In genomic region chr10:18447299-18447698, GRCm38 (mm10) we compare ENCODE assay signal across 19 mouse cellular contexts.
A peak's percentile ranks its signal among the peaks of the same experiment; 100 is the strongest.
DNase-seq lines count a peak whose midpoint lies in the region; ATAC-seq and TF ChIP-seq lines count a peak whose summit lies in the region.
"Had no signal": no experiment of that assay in that cellular context is flagged by ENCODE, and none has a peak within 500 bp of the region (broad histone marks: within the 10 kb centered on the region; RNA-seq: fewer than 3 reads in every experiment).

No protein-coding gene starts in this region.

- DNase-seq in heart, embryonic 10.5 days (ENCODE audit: low spot score) = no peak
- DNase-seq in liver, embryonic 14.5 days (ENCODE audit: low read depth in 3 of 3, low spot score in 3 of 3) = peak in 1 of 3 experiments; percentile 19
- DNase-seq in right cerebral cortex, postnatal 36 days (ENCODE audit: low spot score in 2 of 2) = no peak
- no peak for DNase-seq in left cerebral cortex, adult 2 months (ENCODE audit: extremely low spot score in 1 of 2, low spot score in 2 of 2)
- DNase-seq: adrenal gland, postnatal 14 days; cerebellum, postnatal 10 days; forebrain, postnatal 0 days; gastrocnemius, adult 2 months; kidney, postnatal 4 days; thymus, adult 2 months had no signal

- peaks cover 11% of the 10 kb centered on the region; the same call in 1 of the 2 replicates for H3K4me1 ChIP-seq in intestine, embryonic 15.5 days (replicated peaks)
- H3K4me1 ChIP-seq in intestine, postnatal 0 days (replicated peaks; ENCODE audit: control insufficient read depth, insufficient read depth, low read length) = no peaks in the 10 kb centered on the region
- peaks cover 64% of the 10 kb centered on the region for H3K4me1 ChIP-seq in heart, embryonic 10.5 days
- peaks cover 47% of the 10 kb centered on the region for H3K4me1 ChIP-seq in heart, embryonic 16.5 days (ENCODE audit: control insufficient read depth, insufficient read depth, low read length)
- H3K4me1 ChIP-seq in liver, embryonic 14.5 days (replicated peaks; ENCODE audit: control insufficient read depth in 2 of 2, insufficient read depth in 2 of 2, low read length in 1 of 2) = peaks cover 0 to 8% of the 10 kb centered on the region in 2 experiments; a peak in 3 of 4 replicates

- H3K9ac ChIP-seq in intestine, embryonic 15.5 days = no peak overlapping the region
- no peak overlapping the region for H3K9ac ChIP-seq in intestine, postnatal 0 days (ENCODE audit: low read depth, low read length)
- peak overlapping the region; percentile 46 for H3K9ac ChIP-seq in heart, embryonic 16.5 days (ENCODE audit: low read length)
- H3K9ac ChIP-seq in liver, embryonic 14.5 days (replicated peaks) = no peak overlapping the region
- H3K9ac ChIP-seq: forebrain, postnatal 0 days; hindbrain, embryonic 13.5 days; neural tube, embryonic 12.5 days; stomach, embryonic 15.5 days had no signal

- WGBS in intestine, embryonic 15.5 days = 46% methylated on average over 4 of the region's 4 CpGs
- 37% methylated on average over 4 of the region's 4 CpGs for WGBS in intestine, postnatal 0 days
- 23% methylated on average over 4 of the region's 4 CpGs for WGBS in heart, embryonic 10.5 days
- WGBS in heart, embryonic 16.5 days = 16% methylated on average over 4 of the region's 4 CpGs
- WGBS in liver, embryonic 14.5 days (ENCODE audit: insufficient replicate concordance) = 33% methylated on average over 4 of the region's 4 CpGs

- no peak overlapping the region for H3K4me2 ChIP-seq in intestine, embryonic 15.5 days (replicated peaks)
- H3K4me2 ChIP-seq in intestine, postnatal 0 days (replicated peaks; ENCODE audit: low read depth) = no peak overlapping the region
- peak overlapping the region; percentile 58 for H3K4me2 ChIP-seq in heart, embryonic 16.5 days (ENCODE audit: low read depth, low read length)
- peak overlapping the region; percentile 18 for H3K4me2 ChIP-seq in liver, embryonic 14.5 days (ENCODE audit: low read depth)
- H3K4me2 ChIP-seq: hindbrain, embryonic 13.5 days; midbrain, embryonic 11.5 days; neural tube, embryonic 12.5 days; stomach, embryonic 15.5 days had no signal

- H3K27me3 ChIP-seq in intestine, embryonic 15.5 days (replicated peaks) = no peaks in the 10 kb centered on the region
- no peaks in the 10 kb centered on the region for H3K27me3 ChIP-seq in intestine, postnatal 0 days (replicated peaks; ENCODE audit: control insufficient read depth, insufficient read depth, low read length)
- no peaks in the 10 kb centered on the region for H3K27me3 ChIP-seq in heart, embryonic 10.5 days (ENCODE audit: insufficient read depth, poor library complexity, severe bottlenecking)
- no peaks in the 10 kb centered on the region for H3K27me3 ChIP-seq in heart, embryonic 16.5 days (ENCODE audit: control insufficient read depth, insufficient read depth, low read length)
- H3K27me3 ChIP-seq in liver, embryonic 14.5 days (ENCODE audit: control insufficient read depth, insufficient read depth, low read length) = no peaks in the 10 kb centered on the region
- H3K27me3 ChIP-seq: CH12.LX; hindbrain, embryonic 13.5 days; neural tube, embryonic 12.5 days; stomach, embryonic 15.5 days had no signal

- no peak for TF ChIP-seq EP300 in liver, embryonic 14.5 days (IDR thresholded peaks at IDR 0.05; ENCODE audit: low read depth)

- H3K27ac ChIP-seq in intestine, embryonic 15.5 days = no peak overlapping the region
- no peak overlapping the region for H3K27ac ChIP-seq in intestine, postnatal 0 days (ENCODE audit: low read depth, low read length)
- H3K27ac ChIP-seq in heart, embryonic 10.5 days = peak overlapping the region; percentile 88
- H3K27ac ChIP-seq in heart, embryonic 16.5 days (ENCODE audit: low read length) = peak overlapping the region; percentile 94
- H3K27ac ChIP-seq in liver, embryonic 14.5 days = no peak overlapping the region
- H3K27ac ChIP-seq in left cerebral cortex, adult 2 months = no peak overlapping the region
- H3K27ac ChIP-seq: gastrocnemius, adult 2 months; hindbrain, embryonic 13.5 days; neural tube, embryonic 12.5 days; stomach, embryonic 15.5 days had no signal

- no peaks in the 10 kb centered on the region for H3K9me3 ChIP-seq in intestine, embryonic 15.5 days
- H3K9me3 ChIP-seq in intestine, postnatal 0 days (ENCODE audit: control insufficient read depth) = no peaks in the 10 kb centered on the region
- no peaks in the 10 kb centered on the region for H3K9me3 ChIP-seq in heart, embryonic 10.5 days
- H3K9me3 ChIP-seq in heart, embryonic 16.5 days (replicated peaks; ENCODE audit: control insufficient read depth, low read length) = no peaks in the 10 kb centered on the region
- H3K9me3 ChIP-seq in liver, embryonic 14.5 days (ENCODE audit: control insufficient read depth, low read length) = no peaks in the 10 kb centered on the region
- H3K9me3 ChIP-seq: hindbrain, embryonic 13.5 days; neural tube, embryonic 12.5 days; stomach, embryonic 15.5 days had no signal

- intact Hi-C loops in left cerebral cortex, adult 2 months (cut with DNase I) = no loop called here

- TF ChIP-seq CTCF in intestine, postnatal 0 days (IDR thresholded peaks at IDR 0.05; ENCODE audit: low read depth) = no peak
- no peak for TF ChIP-seq CTCF in liver, embryonic 14.5 days (IDR thresholded peaks at IDR 0.05; ENCODE audit: low read depth)
- TF ChIP-seq CTCF in left cerebral cortex, adult 2 months (IDR thresholded peaks at IDR 0.05) = no peak

- H3K4me3 ChIP-seq in intestine, embryonic 15.5 days (replicated peaks) = no peak overlapping the region
- H3K4me3 ChIP-seq in intestine, postnatal 0 days (ENCODE audit: low read depth, low read length) = no peak overlapping the region
- no peak overlapping the region; the same call in 1 of the 2 replicates for H3K4me3 ChIP-seq in heart, embryonic 10.5 days
- H3K4me3 ChIP-seq in heart, embryonic 16.5 days (ENCODE audit: low read length) = no peak overlapping the region
- H3K4me3 ChIP-seq in liver, embryonic 14.5 days (ENCODE audit: insufficient read depth in 1 of 2, low read depth in 2 of 2, low read length in 2 of 2) = no peak overlapping the region
- H3K4me3 ChIP-seq in left cerebral cortex, adult 2 months = no peak overlapping the region
- H3K4me3 ChIP-seq: gastrocnemius, adult 2 months; hindbrain, embryonic 13.5 days; neural tube, embryonic 12.5 days; stomach, embryonic 15.5 days had no signal

- no peaks in the 10 kb centered on the region for H3K36me3 ChIP-seq in intestine, embryonic 15.5 days
- no peaks in the 10 kb centered on the region for H3K36me3 ChIP-seq in intestine, postnatal 0 days (ENCODE audit: control insufficient read depth, insufficient read depth)
- no peaks in the 10 kb centered on the region for H3K36me3 ChIP-seq in heart, embryonic 10.5 days
- H3K36me3 ChIP-seq in heart, embryonic 16.5 days (ENCODE audit: control insufficient read depth, insufficient read depth) = no peaks in the 10 kb centered on the region
- no peaks in the 10 kb centered on the region for H3K36me3 ChIP-seq in liver, embryonic 14.5 days (replicated peaks; ENCODE audit: control insufficient read depth, insufficient read depth, low read depth)
- H3K36me3 ChIP-seq: hindbrain, embryonic 13.5 days; neural tube, embryonic 12.5 days; stomach, embryonic 15.5 days had no signal

- 0 out of 2 replicates have a peak, but pooled peaks have one; percentile 31 for ATAC-seq in intestine, embryonic 15.5 days
- ATAC-seq in intestine, postnatal 0 days = no peak
- ATAC-seq in heart, embryonic 16.5 days (replicated peaks; ENCODE audit: extremely low read depth, insufficient read depth, low FRiP score) = peak; percentile 93
- ATAC-seq in liver, embryonic 14.5 days (ENCODE audit: insufficient read depth) = peak; percentile 78
- ATAC-seq: forebrain, postnatal 0 days; inflammation-experienced regulatory T-cells, adult 6 months had no signal

Comparison
In these comparisons a context has a peak if more than half of its experiments do, and no peak if none do; other contexts are left out.
1. H3K27ac ChIP-seq: peak in heart, embryonic 10.5 days (single experiment) and heart, embryonic 16.5 days (single experiment); none in intestine, embryonic 15.5 days (single experiment), intestine, postnatal 0 days (single experiment), liver, embryonic 14.5 days (single experiment) and left cerebral cortex, adult 2 months (single experiment).
2. H3K4me2 ChIP-seq: peak in heart, embryonic 16.5 days (single experiment) and liver, embryonic 14.5 days (single experiment); none in intestine, embryonic 15.5 days (single experiment) and intestine, postnatal 0 days (single experiment).